Mouse (Mus musculus): ENCODE data around the gene Rasl10b.
A peak's percentile ranks its signal among the peaks of the same experiment; 100 is the strongest.

The Rasl10b gene

DNA sequence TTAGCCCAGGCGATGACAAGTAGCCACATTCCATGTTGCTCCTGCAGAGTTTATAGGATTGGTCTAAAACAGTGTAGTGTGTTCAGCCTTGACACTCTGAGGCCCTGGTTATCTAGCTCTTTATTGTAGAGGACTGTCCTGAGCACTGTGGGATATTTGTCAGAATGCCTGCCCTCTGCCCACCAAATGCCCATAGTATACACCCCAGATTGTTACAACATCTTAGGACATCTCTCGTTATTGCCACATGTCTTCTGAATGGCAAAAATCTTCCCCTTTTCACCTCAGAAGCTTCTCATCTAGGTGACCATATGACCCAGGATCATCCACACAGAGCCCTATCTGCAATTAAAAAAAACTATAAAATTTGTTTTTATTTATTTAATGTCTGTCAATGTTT lies 23.6 kb downstream of the Rasl10b start:
- no peak for DNase-seq (ENCODE audit: low spot score in 2 of 2)

DNA sequence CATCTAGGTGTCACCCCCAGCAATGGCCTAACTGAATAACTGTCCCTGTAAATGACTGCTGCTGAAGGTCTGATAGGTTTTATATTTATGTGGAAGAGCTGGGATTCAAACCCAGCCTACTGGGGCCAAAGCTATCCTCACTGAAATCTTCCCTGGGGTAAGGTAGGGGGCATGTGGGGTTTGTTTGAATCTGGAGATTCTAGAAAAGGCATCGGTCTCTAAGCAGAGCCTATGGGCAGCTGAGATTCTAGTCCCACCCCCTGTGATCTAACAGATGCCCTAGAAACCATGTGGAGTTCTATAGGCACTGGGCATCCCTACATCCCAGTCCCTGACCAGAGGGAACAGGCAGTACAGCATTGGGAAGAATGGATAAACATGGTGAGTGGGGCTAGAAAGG lies 28.4 kb downstream of the Rasl10b start, which contains the start of gene 1700020L24Rik:
Gene 1700020L24Rik, plus strand, starts transcription at position 301 of the 400 bp plus-strand sequence.
- no peak for DNase-seq (ENCODE audit: low spot score in 2 of 2)

DNA sequence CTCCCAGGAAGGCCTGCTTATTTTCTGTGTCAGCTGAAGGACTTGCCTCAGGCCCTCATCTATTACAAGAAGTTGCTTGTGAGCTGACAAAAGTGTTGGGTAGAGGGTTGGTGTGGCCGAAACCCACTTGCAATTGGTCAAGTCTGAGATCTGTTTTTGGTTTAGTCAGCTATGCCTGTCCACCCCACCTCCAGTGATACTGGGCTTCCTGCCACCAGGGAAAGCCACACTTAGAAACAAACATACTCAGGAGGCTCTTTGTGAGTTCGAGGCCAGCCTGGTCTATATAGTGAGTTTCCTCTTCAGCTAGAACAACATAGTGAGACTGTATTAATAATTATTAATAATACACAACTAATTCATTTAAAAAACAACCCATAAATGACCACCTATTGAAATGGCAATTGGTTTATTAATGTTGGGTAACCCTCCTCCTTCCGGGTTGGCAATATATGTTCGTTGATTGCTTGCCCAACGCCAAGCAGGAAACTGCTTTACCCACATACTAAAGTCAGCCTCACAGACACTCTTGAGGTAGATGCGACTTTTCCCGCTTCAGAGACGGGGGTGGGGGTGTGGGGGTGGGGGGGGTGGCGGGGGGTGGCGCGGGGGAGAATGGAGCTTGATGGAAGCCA lies 30.6 kb downstream of the Rasl10b start:
- no peak for DNase-seq (ENCODE audit: low spot score in 2 of 2)

DNA sequence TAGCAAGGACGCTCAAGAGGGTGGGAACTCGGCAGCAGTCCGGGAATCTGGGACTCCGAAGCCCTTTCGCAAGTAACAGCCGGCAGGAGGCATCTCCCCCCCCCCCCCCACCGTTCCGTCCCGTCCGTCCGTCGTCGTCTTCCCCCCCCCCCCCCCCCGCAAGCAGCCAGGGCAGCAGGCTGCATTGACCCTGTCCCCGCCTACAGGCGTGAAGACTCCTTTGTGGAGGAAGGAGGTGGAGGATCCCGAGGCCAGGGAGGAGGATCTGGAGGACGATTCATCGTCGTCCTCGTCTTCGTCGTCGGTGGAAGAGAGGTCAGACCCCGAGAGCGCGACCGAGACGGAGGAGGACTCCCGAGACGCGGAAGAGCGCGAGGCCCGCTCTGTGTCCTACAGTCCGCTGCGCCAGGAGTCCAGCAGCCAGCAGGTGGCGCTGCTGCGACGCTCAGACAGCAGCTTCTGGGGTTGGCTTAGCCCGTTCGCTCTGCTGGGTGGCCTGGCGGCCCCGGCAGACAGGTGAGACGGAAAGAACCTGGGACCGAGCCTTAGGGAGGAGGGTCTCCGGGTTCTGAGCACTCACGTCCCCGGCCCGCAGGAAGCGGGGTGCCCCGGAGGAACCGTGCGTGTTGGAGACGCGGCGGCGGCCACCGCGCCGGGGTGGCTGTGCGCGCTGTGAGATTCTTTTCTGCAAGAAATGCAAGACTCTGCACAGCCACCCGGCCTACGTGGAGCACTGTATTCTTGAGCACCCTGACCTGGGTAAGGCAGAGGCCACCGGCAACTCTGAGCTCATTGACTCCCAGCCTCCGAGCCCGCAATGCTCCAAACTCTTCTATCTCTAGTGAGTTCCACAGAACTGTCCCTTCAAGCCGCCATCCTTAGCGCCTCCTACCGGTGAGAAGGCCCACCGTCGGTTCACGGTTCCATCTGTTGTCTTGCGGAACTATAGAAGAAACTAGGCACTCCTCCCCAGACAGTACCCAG lies 31.4 kb downstream of the Rasl10b start:
- DNase-seq (ENCODE audit: low spot score in 2 of 2) = peak; percentile 86 to 91

DNA sequence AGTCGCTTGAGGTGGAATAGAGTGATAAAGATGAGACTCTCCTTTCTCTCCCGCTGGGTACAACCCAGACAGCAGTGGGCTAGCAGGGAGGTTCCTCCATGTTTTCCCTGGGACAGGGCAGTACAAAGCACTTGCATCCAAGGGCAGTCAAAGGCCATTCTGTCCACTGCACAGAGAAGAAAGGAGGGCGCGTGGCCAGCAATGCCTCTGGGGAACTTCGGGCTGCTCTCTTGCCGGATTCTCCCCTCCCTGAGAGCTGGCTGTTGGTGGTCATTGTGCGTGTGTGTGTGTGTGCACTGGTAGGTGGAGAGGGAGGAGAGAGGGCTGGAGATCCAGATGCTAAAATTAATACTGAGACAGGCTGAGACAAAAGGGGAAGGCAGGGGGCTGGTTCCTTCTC lies 32.3 kb downstream of the Rasl10b start:
- DNase-seq (ENCODE audit: low spot score in 2 of 2) = no peak

DNA sequence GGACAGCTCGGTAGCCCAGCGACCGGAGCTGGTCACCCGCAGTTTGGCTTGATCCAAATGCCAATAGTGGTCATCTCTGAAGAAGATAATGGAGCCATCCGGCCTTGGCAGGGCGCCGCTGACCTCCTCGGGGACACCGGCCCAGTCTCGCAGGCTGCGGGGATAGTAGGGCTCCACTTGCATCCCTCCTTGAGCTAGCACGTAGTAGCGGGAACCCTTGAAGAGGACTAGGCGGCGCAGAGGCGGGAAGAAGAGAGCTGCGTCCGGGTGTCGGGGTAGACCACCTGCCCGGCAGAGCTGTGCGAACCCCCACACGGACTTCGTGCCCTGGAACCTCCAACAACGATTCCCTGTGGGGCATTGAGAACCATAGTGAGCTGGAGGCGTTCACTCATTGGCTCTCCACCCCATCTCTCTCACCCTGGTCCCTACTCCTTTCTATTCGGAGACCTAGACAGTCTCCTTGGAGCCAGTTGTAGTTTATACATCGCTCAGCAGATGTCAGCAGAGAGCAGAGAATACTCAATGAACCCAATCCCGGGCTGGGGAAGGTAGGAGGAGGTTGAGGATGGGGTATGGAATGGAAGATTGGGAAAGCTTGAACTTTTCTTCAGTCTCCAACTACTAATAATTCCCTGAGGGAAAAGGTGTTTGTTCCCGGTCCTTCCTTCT lies 33.8 kb downstream of the Rasl10b start:
- peak; percentile 56 to 71 for DNase-seq (ENCODE audit: low spot score in 2 of 2)

DNA sequence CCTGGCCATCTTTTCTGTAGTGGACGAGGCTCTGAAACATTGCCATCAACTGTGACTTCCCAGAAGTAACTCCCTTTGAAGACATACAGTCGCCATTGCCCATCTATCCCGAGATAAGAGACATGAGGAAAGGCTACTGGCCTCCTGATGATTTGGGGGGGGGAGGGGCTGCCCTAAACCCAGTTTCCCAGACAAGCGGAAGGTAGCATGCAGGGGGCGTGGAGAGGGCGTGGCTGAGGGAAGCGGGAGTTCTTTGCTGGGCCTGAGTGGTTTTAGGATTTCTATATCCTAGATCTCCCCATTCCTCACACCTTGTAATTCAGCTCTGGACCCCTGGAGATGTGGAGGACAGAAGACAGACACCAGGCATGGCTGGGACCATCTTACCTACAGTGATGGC lies 34.9 kb downstream of the Rasl10b start:
- no peak for DNase-seq (ENCODE audit: low spot score in 2 of 2)

DNA sequence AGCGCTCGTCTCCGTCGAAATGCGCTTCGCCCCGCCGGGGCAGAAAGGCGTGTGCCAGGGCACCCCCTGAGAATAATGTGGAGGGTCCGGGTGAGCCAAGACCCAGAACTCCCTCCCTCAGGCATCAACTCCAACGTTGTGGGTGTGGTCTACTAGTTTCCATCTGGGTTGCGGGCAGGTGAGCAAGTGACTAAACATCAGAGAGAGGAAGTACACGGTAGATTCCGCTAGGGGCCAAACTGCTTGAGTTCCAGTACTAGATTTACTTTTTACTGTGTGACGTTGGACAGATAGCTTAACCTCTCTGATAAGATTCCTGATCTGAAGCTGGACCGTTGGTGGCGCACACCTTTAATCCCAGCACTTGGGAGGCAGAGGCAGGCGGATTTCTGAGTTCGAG lies 36.1 kb downstream of the Rasl10b start:
- DNase-seq (ENCODE audit: low spot score in 2 of 2) = no peak

DNA sequence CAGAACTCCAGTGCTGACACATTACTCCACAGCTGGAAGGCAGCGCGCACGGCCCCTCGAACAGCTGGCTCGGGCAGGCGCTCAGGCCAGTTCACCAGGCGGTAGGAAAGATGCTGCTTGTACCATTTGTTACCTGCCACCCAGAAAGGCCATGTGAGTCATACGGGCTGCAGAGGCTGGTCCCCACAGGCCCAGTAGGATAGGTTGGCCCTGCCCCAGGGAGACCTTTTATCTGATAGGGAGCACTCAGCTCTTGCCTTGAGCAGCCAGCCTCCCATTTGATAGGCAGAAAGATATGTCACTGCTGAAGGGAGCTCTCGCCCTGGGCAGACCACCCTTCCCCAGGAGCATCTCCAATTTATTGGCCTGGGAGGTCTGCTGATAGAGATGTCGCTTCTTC lies 38.7 kb downstream of the Rasl10b start:
- no peak for DNase-seq (ENCODE audit: low spot score in 2 of 2)

DNA sequence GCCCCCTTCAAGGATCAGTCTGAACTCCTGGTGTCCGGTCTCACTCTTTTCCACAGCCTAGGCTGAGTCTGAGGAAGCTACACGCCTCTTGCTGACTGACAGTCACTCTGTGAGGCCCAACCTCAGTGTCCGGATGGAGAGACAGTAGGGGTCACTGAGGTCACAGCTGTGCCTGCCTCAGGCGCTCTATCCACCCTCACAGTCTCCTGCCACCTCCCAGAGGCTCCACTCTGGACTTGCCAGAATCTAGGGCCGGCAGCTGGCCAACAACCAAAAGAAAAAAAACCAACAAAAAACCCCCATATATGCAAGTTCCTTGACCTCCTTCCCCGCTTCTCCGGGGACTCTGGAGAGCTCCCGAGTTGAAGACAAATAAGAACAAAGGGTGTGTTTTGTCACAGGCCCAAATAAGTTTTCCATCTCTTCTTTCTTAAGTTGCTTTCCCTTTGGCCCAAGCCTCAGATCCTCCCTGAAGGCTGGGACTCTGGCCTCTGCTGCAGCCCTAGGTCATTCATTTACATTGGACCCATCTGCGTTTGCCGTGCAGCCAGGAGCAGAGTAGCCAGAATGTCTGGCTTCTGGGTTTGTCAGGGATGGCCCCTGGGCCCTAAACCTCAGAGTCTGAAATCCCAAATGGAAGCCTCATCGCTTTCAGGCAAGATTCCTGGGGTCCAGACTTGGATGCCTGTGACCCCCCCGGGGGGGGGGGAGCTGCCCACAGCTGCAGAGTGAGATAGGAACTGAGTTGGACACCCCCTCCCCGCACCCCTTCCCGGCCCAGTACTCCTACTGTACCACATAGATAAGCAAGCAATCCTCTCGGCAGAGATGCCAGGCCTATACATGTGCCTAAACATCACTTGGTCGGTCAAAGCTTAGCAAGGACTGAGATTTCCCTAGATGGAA lies 39.3 kb downstream of the Rasl10b start:
- DNase-seq (ENCODE audit: low spot score in 2 of 2) = no peak

DNA sequence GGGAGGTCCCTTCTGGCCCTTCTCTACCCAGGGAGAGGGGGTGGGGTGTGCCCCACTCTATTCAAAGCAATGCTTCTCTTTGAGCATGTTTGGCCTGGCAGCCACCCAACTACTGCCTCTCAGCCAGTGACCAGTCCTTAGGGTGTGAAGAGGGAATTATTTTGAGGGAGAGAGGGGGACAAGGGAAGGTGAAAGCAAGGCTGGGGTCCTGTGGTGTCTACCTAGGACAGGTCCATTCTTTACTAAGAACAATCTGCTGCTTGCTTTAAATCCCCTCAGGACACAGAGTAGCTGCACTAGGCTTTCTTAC lies 39.9 kb downstream of the Rasl10b start:
- DNase-seq (ENCODE audit: low spot score in 2 of 2) = no peak

DNA sequence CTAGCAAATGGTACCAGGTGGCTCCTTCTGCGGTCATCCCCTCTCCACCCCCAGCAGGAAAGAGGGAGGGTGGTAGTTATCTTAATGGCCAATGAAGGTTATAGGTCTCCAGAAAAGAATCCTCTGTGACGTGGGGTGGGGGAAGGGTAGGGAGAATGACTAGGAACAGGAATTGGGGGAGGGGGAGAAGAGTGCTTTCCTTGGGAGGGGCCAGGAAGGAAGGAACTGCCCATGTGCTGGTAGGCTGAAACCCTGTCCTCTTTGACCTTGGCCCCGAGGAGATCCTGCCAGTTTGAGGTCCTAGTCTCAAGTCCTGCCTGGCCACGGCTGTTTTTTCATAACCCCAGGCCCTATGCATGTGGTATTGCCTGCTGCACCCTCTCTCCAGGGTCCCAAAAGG lies 40.4 kb downstream of the Rasl10b start:
- DNase-seq (ENCODE audit: low spot score in 2 of 2) = no peak

DNA sequence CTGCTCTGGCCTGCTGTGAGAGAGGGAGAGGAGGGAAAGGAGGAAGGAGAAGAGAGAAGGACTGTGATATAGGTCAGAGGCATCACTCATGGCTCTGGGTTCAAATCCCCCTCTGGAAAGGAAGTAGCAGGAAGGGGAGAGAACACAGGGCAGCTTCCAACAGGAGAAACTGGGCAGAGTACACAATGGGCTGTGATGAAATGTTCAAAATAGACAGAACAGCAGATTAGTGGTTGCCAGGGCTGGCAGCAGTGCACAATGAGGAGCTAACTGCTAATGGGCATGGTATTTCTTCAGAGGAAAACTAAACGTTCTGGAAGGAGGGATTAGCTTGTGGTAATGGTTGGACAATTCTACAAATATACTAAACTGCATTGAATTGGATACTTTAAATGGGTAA lies 41.6 kb downstream of the Rasl10b start:
- DNase-seq (ENCODE audit: low spot score in 2 of 2) = no peak

DNA sequence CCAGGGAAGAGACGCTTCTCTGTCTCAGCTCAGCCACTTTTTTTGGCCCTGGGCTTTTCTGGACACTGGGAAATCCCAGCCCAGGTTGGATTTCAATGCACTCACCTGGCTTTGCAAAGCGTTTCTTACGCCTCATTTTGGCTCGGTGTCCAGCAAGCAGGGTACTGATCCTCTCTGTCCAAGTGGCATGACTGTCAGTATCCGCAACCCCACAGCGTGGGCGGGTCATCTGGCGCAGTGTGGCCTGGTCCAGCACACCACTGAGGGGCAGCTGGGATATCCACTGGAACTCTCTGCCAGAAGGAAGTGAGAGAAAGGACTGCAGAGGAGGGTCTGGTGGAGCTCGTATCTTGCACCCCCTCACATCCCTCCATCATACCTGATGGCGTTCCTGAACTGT lies 42.3 kb downstream of the Rasl10b start:
- no peak for DNase-seq (ENCODE audit: low spot score in 2 of 2)

DNA sequence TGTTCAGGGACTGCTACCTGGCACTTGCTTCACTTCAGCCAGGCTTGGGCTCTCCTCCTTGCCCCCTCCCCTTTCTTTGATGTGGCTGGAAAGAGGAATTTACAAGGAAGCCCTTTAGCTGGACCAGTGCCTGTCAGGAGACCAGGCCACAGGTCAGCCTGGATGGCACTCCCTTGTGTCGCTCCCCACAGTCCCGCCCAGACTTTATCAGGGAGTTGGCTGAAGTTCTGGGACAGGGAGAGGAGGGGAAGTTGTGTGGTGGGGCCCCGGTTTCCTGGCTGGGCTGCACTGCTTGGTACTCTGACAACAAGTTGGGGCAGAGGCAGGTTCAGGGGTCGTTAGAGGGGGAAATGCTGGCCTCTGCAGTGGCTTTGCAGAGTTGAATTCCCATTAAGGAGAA lies 45.6 kb downstream of the Rasl10b start:
- DNase-seq (ENCODE audit: low spot score in 2 of 2) = no peak

DNA sequence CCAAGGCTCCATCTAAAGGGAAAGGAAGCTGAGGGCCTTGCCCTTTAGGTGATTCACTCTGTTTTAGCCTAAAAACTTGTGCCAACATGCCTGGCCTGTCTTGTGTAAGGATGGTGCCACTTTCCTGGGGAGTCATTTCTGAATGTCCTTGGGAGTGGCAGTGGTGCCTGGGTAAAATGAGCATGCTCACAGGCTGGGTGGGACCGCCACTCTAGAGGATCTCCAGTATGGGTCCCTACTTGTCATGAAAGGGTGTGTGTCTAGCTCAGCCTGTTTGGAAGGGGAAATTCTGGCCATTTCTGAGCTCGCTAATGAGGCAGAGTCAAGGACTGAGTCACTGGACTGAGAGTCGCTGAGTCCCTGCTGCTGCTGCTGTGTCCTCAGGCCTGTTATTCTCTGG lies 46.7 kb downstream of the Rasl10b start:
- no peak for DNase-seq (ENCODE audit: low spot score in 2 of 2)

DNA sequence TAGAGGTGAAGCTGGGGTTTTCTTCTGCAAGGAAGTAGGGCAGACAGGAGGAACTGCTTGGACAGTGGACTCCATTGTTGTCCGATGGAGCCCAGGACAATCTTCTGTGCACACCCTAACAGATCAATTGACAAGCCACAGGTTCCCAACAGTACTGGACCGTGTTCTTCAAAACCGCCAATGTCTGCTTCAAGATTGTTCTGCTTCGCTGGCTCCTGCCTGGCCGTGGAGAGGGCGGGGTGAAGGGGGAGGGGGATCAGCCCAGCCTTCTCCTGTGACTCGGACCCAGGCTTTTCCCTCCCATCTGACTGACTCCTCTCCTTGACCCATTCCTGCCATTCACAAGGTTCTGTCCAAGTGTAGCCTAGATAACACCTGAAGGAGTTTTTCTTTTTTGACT lies 48.3 kb downstream of the Rasl10b start:
- no peak for DNase-seq (ENCODE audit: low spot score in 2 of 2)

DNA sequence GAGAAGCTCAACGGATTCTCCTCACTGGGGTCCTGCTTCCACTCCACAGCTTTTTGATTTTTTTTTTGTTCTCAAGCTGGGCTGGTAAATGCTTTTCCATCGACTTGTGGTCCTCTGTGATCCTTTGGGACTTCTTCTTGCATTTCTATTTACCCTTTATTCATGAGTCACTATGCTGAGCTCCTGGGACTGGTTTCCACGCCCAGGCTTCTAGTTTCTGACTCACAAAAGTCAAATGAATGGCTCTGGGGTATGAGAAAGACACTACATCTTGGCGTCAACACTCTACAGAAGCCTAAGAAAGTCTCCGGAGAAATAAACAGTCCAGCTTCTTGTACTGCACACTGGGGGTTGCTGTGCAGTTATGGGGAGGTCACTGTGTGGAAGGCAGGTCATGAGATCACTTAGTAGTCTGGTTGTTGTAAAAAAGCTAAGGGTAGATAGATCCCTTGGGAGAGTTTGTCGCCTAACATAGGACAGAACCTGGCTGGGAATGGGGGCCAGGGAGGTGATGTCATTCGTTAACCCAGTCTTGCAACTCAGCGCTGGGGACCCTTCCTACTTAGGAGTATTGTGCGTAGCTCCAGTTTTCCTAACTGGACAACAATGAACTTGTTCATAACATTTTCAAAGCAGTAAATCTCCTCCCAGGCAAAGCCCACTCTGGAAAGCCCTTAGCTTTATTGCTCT lies 49.1 kb downstream of the Rasl10b start:
- no peak for DNase-seq (ENCODE audit: low spot score in 2 of 2)

DNA sequence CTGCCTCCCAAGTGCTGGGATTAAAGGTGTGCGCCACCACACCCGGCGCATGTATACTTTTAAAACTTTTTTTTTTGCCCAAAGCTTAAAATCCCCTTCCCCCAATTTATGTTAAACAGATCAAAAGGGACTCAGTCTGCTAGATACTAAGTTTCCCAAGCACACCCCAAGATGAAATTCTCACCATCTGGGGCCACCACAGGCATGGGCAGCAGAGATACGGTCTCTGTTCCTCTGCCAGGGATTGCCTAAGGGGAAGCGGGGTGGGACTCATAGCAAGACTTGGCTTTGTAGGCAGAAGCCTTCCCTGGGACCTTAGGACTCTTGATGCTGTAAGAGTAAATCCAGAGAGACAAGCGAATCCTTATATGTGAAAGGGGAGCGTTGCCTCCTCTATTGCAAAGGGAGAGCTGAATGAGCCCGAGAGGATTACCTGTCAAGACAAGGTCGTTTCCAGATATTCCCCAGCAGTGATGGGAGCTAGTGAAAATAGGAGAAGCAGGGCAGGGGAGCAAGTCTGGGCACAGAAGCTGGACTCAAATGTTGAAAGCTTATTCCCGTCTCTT lies 52.6 kb downstream of the Rasl10b start:
- no peak for DNase-seq (ENCODE audit: low spot score in 2 of 2)

DNA sequence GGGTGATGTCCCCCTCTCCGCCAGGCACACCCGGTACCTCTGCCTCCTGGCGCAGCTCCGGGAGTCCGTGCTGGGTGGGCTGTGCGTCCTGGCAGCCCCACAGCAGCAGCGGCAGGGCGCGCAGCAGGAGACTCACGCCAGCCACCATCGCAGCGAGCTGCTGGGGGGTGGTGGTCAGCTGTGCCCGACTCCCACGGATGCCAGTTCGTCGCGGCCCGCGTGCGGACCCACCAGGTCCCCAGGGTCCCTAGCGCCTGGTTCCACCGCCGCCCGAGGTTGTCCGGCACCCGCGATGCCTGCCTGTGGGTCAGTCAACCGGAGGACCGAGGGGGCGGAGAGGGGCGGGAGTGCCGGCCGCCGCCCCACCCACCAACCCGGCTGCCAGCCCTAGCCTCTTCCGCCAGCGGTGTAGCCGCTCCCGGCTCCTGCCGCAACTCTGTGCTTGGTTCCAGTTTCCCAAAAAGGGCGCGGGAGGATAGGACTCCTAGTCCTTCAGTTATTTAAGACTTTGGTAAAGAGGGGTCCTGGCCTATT lies 53.8 kb downstream of the Rasl10b start, which contains the start of gene Mmp28:
Gene Mmp28, minus strand, starts transcription at position 361 of the 534 bp plus-strand sequence.
- DNase-seq (ENCODE audit: low spot score in 2 of 2) = no peak

Measured in spleen, postnatal 10 days (tissue).